Comparison of ENCODE assay signal across 10 mouse cellular contexts in the genomic region with DNA sequence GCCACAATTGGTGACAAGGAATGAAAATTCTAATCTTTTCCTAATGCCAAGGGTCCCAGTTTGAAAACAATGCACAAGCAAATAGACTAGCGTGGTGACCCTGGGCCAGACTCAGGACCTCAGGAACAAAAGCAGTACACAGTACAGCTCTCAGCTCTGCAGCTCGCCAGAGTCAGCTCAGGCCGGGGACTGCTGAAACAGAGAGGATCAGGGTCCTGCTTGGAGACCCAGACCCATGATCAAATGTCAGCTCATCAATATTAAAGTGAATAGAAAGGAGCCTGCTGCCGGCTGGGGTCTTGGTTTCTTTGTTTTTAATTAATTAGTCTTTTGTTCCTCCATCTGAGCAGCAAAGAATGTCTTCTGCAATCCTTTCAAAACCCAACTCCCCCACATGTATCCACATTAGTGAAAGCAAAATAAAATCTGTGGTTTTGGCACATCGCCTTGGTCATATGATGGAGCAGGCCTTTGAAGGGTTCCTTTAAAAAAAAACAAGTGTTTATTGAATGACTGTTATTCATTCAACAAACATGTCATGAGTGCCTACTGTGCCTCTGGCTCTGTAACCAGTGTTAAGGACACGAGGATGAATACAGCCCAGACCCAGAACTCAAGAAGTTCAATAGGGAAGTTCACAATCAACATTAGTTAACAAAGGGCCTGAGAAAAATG.
A peak's percentile ranks its signal among the peaks of the same experiment; 100 is the strongest.
DNase-seq lines count a peak whose midpoint lies in the region; ATAC-seq and TF ChIP-seq lines count a peak whose summit lies in the region.
"Had no signal": no experiment of that assay in that cellular context is flagged by ENCODE, and none has a peak within 500 bp of the region (broad histone marks: within the 10 kb centered on the region; RNA-seq: fewer than 3 reads in every experiment).

No protein-coding gene starts in this region.

- peaks cover 8% of the 10 kb centered on the region; the same call in 1 of the 2 replicates for H3K4me1 ChIP-seq in midbrain, embryonic 10.5 days
- H3K4me1 ChIP-seq in midbrain, embryonic 16.5 days (ENCODE audit: control insufficient read depth, insufficient read depth, low read length), result no peaks in the 10 kb centered on the region
- H3K4me1 ChIP-seq in embryonic fibroblast, embryonic 13.5 days (ENCODE audit: control insufficient read depth, insufficient read depth, low read length), result no peaks in the 10 kb centered on the region
- H3K4me1 ChIP-seq in midbrain, postnatal 0 days (ENCODE audit: insufficient read depth, low read length), result no peaks in the 10 kb centered on the region
- H3K4me1 ChIP-seq: limb, embryonic 13.5 days had no signal

- TF ChIP-seq POLR2A in embryonic fibroblast, embryonic 13.5 days (IDR thresholded peaks at IDR 0.05; ENCODE audit: low read depth, low read length), result no peak

- TF ChIP-seq CTCF in embryonic fibroblast, embryonic 13.5 days (IDR thresholded peaks at IDR 0.05; ENCODE audit: borderline replicate concordance, insufficient read depth, low read length), result no peak
- no peak for TF ChIP-seq CTCF in midbrain, postnatal 0 days (IDR thresholded peaks at IDR 0.05)

- no peaks in the 10 kb centered on the region for H3K27me3 ChIP-seq in midbrain, embryonic 10.5 days (ENCODE audit: low read depth, poor library complexity, severe bottlenecking)
- H3K27me3 ChIP-seq in midbrain, embryonic 16.5 days (ENCODE audit: control insufficient read depth, insufficient read depth, low read depth, low read length), result no peaks in the 10 kb centered on the region
- H3K27me3 ChIP-seq in midbrain, postnatal 0 days (ENCODE audit: insufficient read depth, low read length), result no peaks in the 10 kb centered on the region
- H3K27me3 ChIP-seq: limb, embryonic 13.5 days had no signal

- no peak overlapping the region for H3K4me2 ChIP-seq in midbrain, embryonic 16.5 days (ENCODE audit: low read length)
- no peak overlapping the region for H3K4me2 ChIP-seq in midbrain, postnatal 0 days (ENCODE audit: low read depth, low read length, poor library complexity, severe bottlenecking)
- H3K4me2 ChIP-seq: limb, embryonic 13.5 days had no signal

- ATAC-seq in midbrain, embryonic 16.5 days, result no peak
- ATAC-seq in midbrain, postnatal 0 days (ENCODE audit: low FRiP score), result no peak
- no peak for ATAC-seq in megakaryocyte-erythroid progenitor cell, adult 5-6 weeks (replicated peaks; ENCODE audit: low FRiP score, low TSS enrichment, poor library complexity, severe bottlenecking)

- no peak overlapping the region for H3K9ac ChIP-seq in midbrain, embryonic 16.5 days (ENCODE audit: low read depth, low read length)
- no peak overlapping the region for H3K9ac ChIP-seq in midbrain, postnatal 0 days (replicated peaks; ENCODE audit: low read length, poor library complexity, severe bottlenecking)
- H3K9ac ChIP-seq: limb, embryonic 13.5 days had no signal

- H3K9me3 ChIP-seq in midbrain, embryonic 10.5 days (replicated peaks), result no peaks in the 10 kb centered on the region
- H3K9me3 ChIP-seq in midbrain, embryonic 16.5 days (replicated peaks; ENCODE audit: control insufficient read depth, low read length, poor library complexity, severe bottlenecking), result no peaks in the 10 kb centered on the region
- H3K9me3 ChIP-seq in midbrain, postnatal 0 days (ENCODE audit: low read length), result no peaks in the 10 kb centered on the region
- H3K9me3 ChIP-seq: limb, embryonic 13.5 days had no signal

- peak; percentile 28 for DNase-seq in midbrain, embryonic 10.5 days (ENCODE audit: low spot score)
- peak; percentile 45 to 79 for DNase-seq in layer of hippocampus, adult 18-20 months (ENCODE audit: low spot score in 2 of 2)
- DNase-seq in midbrain, postnatal 0 days (ENCODE audit: low spot score), result peak; percentile 6
- DNase-seq in thymus, postnatal 25 days, result no peak
- DNase-seq: heart, postnatal 4 days; thymus, postnatal 4 days had no signal

- no peak overlapping the region for H3K27ac ChIP-seq in midbrain, embryonic 10.5 days (replicated peaks)
- no peak overlapping the region for H3K27ac ChIP-seq in midbrain, embryonic 16.5 days (ENCODE audit: low read length)
- peak overlapping the region; percentile 58 for H3K27ac ChIP-seq in embryonic fibroblast, embryonic 13.5 days (ENCODE audit: insufficient read depth, low read length)
- H3K27ac ChIP-seq in midbrain, postnatal 0 days (ENCODE audit: low read depth, low read length), result no peak overlapping the region
- H3K27ac ChIP-seq: limb, embryonic 13.5 days had no signal

- H3K4me3 ChIP-seq in midbrain, embryonic 10.5 days, result no peak overlapping the region
- H3K4me3 ChIP-seq in midbrain, embryonic 16.5 days (ENCODE audit: low read depth, low read length), result no peak overlapping the region
- H3K4me3 ChIP-seq in embryonic fibroblast, embryonic 13.5 days (ENCODE audit: insufficient read depth, low read length), result no peak overlapping the region
- H3K4me3 ChIP-seq in midbrain, postnatal 0 days (ENCODE audit: low read depth, low read length), result no peak overlapping the region
- H3K4me3 ChIP-seq: limb, embryonic 13.5 days had no signal

- WGBS in midbrain, embryonic 10.5 days, result 59% methylated on average over 6 of the region's 6 CpGs
- WGBS in midbrain, embryonic 16.5 days, result 40% methylated on average over 6 of the region's 6 CpGs
- WGBS in midbrain, postnatal 0 days, result 47% methylated on average over 6 of the region's 6 CpGs

- H3K36me3 ChIP-seq in midbrain, embryonic 10.5 days, result no peaks in the 10 kb centered on the region
- H3K36me3 ChIP-seq in midbrain, embryonic 16.5 days (ENCODE audit: control insufficient read depth, insufficient read depth, low read length), result no peaks in the 10 kb centered on the region
- no peaks in the 10 kb centered on the region for H3K36me3 ChIP-seq in midbrain, postnatal 0 days (ENCODE audit: insufficient read depth, low read length)
- H3K36me3 ChIP-seq: limb, embryonic 13.5 days had no signal
